Mouse (Mus musculus) thymus, postnatal 0 days (tissue): Measurements from ENCODE around the gene Mbl1. TPM values are rescaled to one million over a fixed set of nuclear protein-coding genes. Genes with fewer than 3 reads are reported as not detected.

Experiments
- DNase-seq: peaks from one replicate; pipeline ENCODE4 v3.0.0-alpha.2; 2015; ENCODE audit warnings: low spot score
- polyA plus RNA-seq: library from polyadenylated mRNA; unstranded; fragments of >200 nt; fragmentation: Nextera tagmentation; extraction: Ambion mirVana; gene quantifications from 2 replicates; pipeline ENCODE4 v1.2.1, GENCODE M21; 2015

Mbl1 gene
- not detected in 2 replicates for polyA plus RNA-seq

- no peak for DNase-seq
Observed at GRCm38 (mm10) chr14:41151220-41151898, at the start of gene Mbl1. Gene Mbl1 (plus strand): TSS chr14:41151458.

- no peak for DNase-seq
Observed at GRCm38 (mm10) chr14:41102269-41102668, 49.0 kb upstream of the Mbl1 start.

- DNase-seq: no peak
Observed at GRCm38 (mm10) chr14:41104853-41105444, 46.3 kb upstream of the Mbl1 start, which contains the start of gene Mat1a. Gene Mat1a (plus strand): TSS chr14:41105035.

- no peak for DNase-seq
Observed at GRCm38 (mm10) chr14:41111031-41111668, 40.1 kb upstream of the Mbl1 start.

GRCm38 (mm10) chr14:41112944-41113343, 38.3 kb upstream of the Mbl1 start:
- DNase-seq: no peak

- DNase-seq: no peak
Observed at GRCm38 (mm10) chr14:41116271-41116670, 35.0 kb upstream of the Mbl1 start.

GRCm38 (mm10) chr14:41124683-41125082, 26.6 kb upstream of the Mbl1 start:
- DNase-seq: no peak

GRCm38 (mm10) chr14:41127997-41128396, 23.3 kb upstream of the Mbl1 start:
- no peak for DNase-seq

- no peak for DNase-seq
Observed at GRCm38 (mm10) chr14:41131540-41131939, 19.7 kb upstream of the Mbl1 start, which contains the start of gene Sftpa1. Gene Sftpa1 (plus strand): TSS chr14:41131782.

- no peak for DNase-seq
Observed at GRCm38 (mm10) chr14:41137006-41137405, 14.3 kb upstream of the Mbl1 start.

GRCm38 (mm10) chr14:41140686-41141085, 10.6 kb upstream of the Mbl1 start:
- no peak for DNase-seq

- no peak for DNase-seq
Observed at GRCm38 (mm10) chr14:41146035-41146434, 5.2 kb upstream of the Mbl1 start.

- DNase-seq: no peak
Observed at GRCm38 (mm10) chr14:41146922-41147321, 4.3 kb upstream of the Mbl1 start.

GRCm38 (mm10) chr14:41147356-41147755, 3.9 kb upstream of the Mbl1 start:
- no peak for DNase-seq

GRCm38 (mm10) chr14:41160076-41160475, 8.8 kb downstream of the Mbl1 start:
- no peak for DNase-seq

GRCm38 (mm10) chr14:41160743-41161142, 9.5 kb downstream of the Mbl1 start:
- no peak for DNase-seq

- no peak for DNase-seq
Observed at GRCm38 (mm10) chr14:41162663-41163062, 11.4 kb downstream of the Mbl1 start.

- no peak for DNase-seq
Observed at GRCm38 (mm10) chr14:41167278-41167677, 16.0 kb downstream of the Mbl1 start.

GRCm38 (mm10) chr14:41168567-41168966, 17.3 kb downstream of the Mbl1 start:
- DNase-seq: no peak

GRCm38 (mm10) chr14:41170514-41170913, 19.3 kb downstream of the Mbl1 start:
- no peak for DNase-seq

GRCm38 (mm10) chr14:41174802-41175201, 23.5 kb downstream of the Mbl1 start:
- no peak for DNase-seq

- no peak for DNase-seq
Observed at GRCm38 (mm10) chr14:41185059-41185821, 34.0 kb downstream of the Mbl1 start, which contains the start of gene Sftpd. Gene Sftpd (minus strand): TSS chr14:41185149.
